Mouse (Mus musculus): ENCODE results near the gene Atg2b. TPM values are rescaled to one million over a fixed set of nuclear protein-coding genes. Genes with fewer than 3 reads are reported as not detected.

Atg2b gene
- polyA plus RNA-seq, 1 experiment from 2014 or later: 7.5 TPM

DNA sequence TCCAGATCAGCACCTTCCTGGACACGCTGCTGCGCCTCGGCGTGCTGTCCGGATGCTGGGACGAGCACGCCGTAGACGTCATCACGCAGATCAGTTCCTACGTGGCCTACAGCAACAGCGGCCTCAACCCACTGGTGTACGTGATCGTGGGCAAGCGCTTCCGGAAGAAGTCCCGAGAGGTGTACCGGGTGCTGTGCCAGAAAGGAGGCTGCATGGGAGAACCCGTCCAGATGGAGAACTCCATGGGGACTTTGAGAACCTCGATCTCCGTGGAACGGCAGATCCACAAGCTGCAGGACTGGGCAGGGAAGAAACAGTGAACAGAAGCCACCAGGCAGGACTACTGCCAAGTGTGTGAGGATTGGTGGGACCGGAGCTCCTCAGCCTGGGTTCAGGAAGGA, 92.7 kb downstream of the Atg2b start:
- no peak overlapping the region for H3K4me3 ChIP-seq (ENCODE audit: low read length)

GRCm38 (mm10) chr12:105590786-105591185, 94.2 kb downstream of the Atg2b start:
- H3K4me3 ChIP-seq (ENCODE audit: low read length): no peak overlapping the region
- peaks cover 4% of the 10 kb centered on the region; the same call in 1 of the 2 replicates for H3K4me1 ChIP-seq (ENCODE audit: control insufficient read depth, insufficient read depth, low read length)
- no peaks in the 10 kb centered on the region for H3K36me3 ChIP-seq (ENCODE audit: control insufficient read depth, insufficient read depth)
- WGBS: 85% methylated on average over 7 of the region's 7 CpGs
- no peak overlapping the region for H3K9ac ChIP-seq (ENCODE audit: low read length)
- H3K27me3 ChIP-seq (ENCODE audit: control insufficient read depth, insufficient read depth, low read length): peaks cover 6% of the 10 kb centered on the region; the same call in 1 of the 2 replicates
- no peak for ATAC-seq (replicated peaks; ENCODE audit: extremely low read depth, insufficient read depth, low FRiP score)
- H3K4me2 ChIP-seq (ENCODE audit: low read depth, low read length): no peak overlapping the region
- no peaks in the 10 kb centered on the region for H3K9me3 ChIP-seq (replicated peaks; ENCODE audit: control insufficient read depth, low read length)
- no peak overlapping the region for H3K27ac ChIP-seq (ENCODE audit: low read length)

More for the DNA sequence above, 92.7 kb downstream of the Atg2b start:
- H3K27me3 ChIP-seq (ENCODE audit: control insufficient read depth, insufficient read depth, low read length): no peaks in the 10 kb centered on the region
- 93% methylated on average over 23 of the region's 23 CpGs for WGBS
- H3K9me3 ChIP-seq (replicated peaks; ENCODE audit: control insufficient read depth, low read length): no peaks in the 10 kb centered on the region
- H3K9ac ChIP-seq (ENCODE audit: low read length): no peak overlapping the region
- no peak overlapping the region for H3K27ac ChIP-seq (ENCODE audit: low read length)
- no peak for ATAC-seq (replicated peaks; ENCODE audit: extremely low read depth, insufficient read depth, low FRiP score)
- no peak overlapping the region for H3K4me2 ChIP-seq (ENCODE audit: low read depth, low read length)
- peaks cover 4% of the 10 kb centered on the region; the same call in 1 of the 2 replicates for H3K4me1 ChIP-seq (ENCODE audit: control insufficient read depth, insufficient read depth, low read length)
- no peaks in the 10 kb centered on the region for H3K36me3 ChIP-seq (ENCODE audit: control insufficient read depth, insufficient read depth)

- Histone ChIP-seq H3K4me2 (ENCODE audit: low read depth, low read length) (no peak overlapping the region), H3K36me3 (ENCODE audit: control insufficient read depth, insufficient read depth) (no peaks in the 10 kb centered on the region), H3K9ac (ENCODE audit: low read length) (no peak overlapping the region), H3K27me3 (ENCODE audit: control insufficient read depth, insufficient read depth, low read length) (peaks cover 6% of the 10 kb centered on the region; the same call in 1 of the 2 replicates), H3K27ac (ENCODE audit: low read length) (no peak overlapping the region), H3K4me3 (ENCODE audit: low read length) (no peak overlapping the region), H3K4me1 (ENCODE audit: control insufficient read depth, insufficient read depth, low read length) (peaks cover 3% of the 10 kb centered on the region), H3K9me3 (replicated peaks; ENCODE audit: control insufficient read depth, low read length) (no peaks in the 10 kb centered on the region)
- no peak for ATAC-seq (replicated peaks; ENCODE audit: extremely low read depth, insufficient read depth, low FRiP score)
- WGBS: 77% methylated on average over 8 of the region's 8 CpGs
Measured at GRCm38 (mm10) chr12:105587526-105587925, 97.5 kb downstream of the Atg2b start.

DNA sequence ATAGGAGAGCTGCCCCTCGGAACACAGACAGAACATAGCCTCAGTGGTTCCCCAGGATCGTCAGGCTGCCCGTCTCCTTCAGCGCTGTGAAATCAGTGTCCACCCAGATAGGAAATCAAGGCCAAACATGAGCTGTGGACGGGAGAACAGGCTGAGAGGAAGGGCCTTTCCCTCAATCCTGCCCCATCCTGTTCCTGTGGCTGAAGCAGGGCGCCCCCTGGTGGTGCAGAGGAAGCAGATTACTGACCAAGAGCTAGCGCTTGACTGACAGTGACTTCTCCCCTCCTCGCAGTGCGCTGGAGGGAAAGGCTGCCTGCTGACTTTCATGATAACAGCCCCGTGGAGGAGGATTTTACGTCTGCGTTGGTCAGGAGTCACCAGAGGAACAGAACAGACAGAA, 100.2 kb downstream of the Atg2b start:
- Histone ChIP-seq H3K4me3 (ENCODE audit: low read length) (no peak overlapping the region), H3K4me1 (ENCODE audit: control insufficient read depth, insufficient read depth, low read length) (peaks cover 3% of the 10 kb centered on the region), H3K27me3 (ENCODE audit: control insufficient read depth, insufficient read depth, low read length) (peaks cover 6% of the 10 kb centered on the region), H3K9me3 (replicated peaks; ENCODE audit: control insufficient read depth, low read length) (no peaks in the 10 kb centered on the region), H3K36me3 (ENCODE audit: control insufficient read depth, insufficient read depth) (no peaks in the 10 kb centered on the region), H3K9ac (ENCODE audit: low read length) (no peak overlapping the region), H3K4me2 (ENCODE audit: low read depth, low read length) (no peak overlapping the region), H3K27ac (ENCODE audit: low read length) (no peak overlapping the region)
- 15% methylated on average over 12 of the region's 12 CpGs for whole genome bisulfite sequencing
- peak; percentile 66; the same call in 1 of the 2 replicates for ATAC-seq (replicated peaks; ENCODE audit: extremely low read depth, insufficient read depth, low FRiP score)

GRCm38 (mm10) chr12:105583484-105583883, 101.5 kb downstream of the Atg2b start:
- 39% methylated on average over 2 of the region's 2 CpGs for WGBS
- Histone ChIP-seq H3K9ac (ENCODE audit: low read length) (no peak overlapping the region), H3K4me2 (ENCODE audit: low read depth, low read length) (no peak overlapping the region), H3K36me3 (ENCODE audit: control insufficient read depth, insufficient read depth) (no peaks in the 10 kb centered on the region), H3K27ac (ENCODE audit: low read length) (no peak overlapping the region), H3K4me1 (ENCODE audit: control insufficient read depth, insufficient read depth, low read length) (peaks cover 3% of the 10 kb centered on the region), H3K4me3 (ENCODE audit: low read length) (no peak overlapping the region), H3K27me3 (ENCODE audit: control insufficient read depth, insufficient read depth, low read length) (peaks cover 6% of the 10 kb centered on the region), H3K9me3 (replicated peaks; ENCODE audit: control insufficient read depth, low read length) (no peaks in the 10 kb centered on the region)
- peak; percentile 30; the same call in 1 of the 2 replicates for ATAC-seq (replicated peaks; ENCODE audit: extremely low read depth, insufficient read depth, low FRiP score)

DNA sequence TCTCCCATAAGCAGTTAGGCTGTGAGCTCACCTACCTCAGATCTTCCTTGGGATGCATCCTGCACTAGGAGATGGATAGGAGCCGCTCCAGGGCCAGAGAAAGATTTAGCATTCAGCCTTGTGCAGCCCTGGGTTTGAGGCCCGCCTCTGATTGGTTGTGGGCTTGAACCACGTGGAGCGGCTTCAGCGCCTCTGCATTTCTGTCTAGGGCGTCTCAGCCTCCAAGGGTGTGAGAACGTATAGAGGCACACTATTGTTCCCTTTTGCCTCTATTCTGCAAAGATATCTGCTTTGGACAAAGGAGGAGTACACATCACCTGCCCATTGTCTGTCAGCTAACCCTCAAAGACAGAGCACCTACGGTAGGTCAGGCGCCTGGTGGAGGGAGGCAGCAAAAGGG, 102.5 kb downstream of the Atg2b start:
- peaks cover 6% of the 10 kb centered on the region for H3K27me3 ChIP-seq (ENCODE audit: control insufficient read depth, insufficient read depth, low read length)
- WGBS: 67% methylated on average over 9 of the region's 9 CpGs

GRCm38 (mm10) chr12:105580490-105580889, 104.5 kb downstream of the Atg2b start:
- Histone ChIP-seq H3K9ac (ENCODE audit: low read length) (no peak overlapping the region), H3K4me2 (ENCODE audit: low read depth, low read length) (no peak overlapping the region), H3K4me3 (ENCODE audit: low read length) (no peak overlapping the region), H3K4me1 (ENCODE audit: control insufficient read depth, insufficient read depth, low read length) (peaks cover 3% of the 10 kb centered on the region), H3K9me3 (replicated peaks; ENCODE audit: control insufficient read depth, low read length) (no peaks in the 10 kb centered on the region), H3K36me3 (ENCODE audit: control insufficient read depth, insufficient read depth) (no peaks in the 10 kb centered on the region), H3K27ac (ENCODE audit: low read length) (no peak overlapping the region), H3K27me3 (ENCODE audit: control insufficient read depth, insufficient read depth, low read length) (no peaks in the 10 kb centered on the region; the same call in none of the 2 replicates)
- WGBS: 67% methylated on average over 17 of the region's 17 CpGs
- no peak for ATAC-seq (replicated peaks; ENCODE audit: extremely low read depth, insufficient read depth, low FRiP score)

More for the DNA sequence above, 102.5 kb downstream of the Atg2b start:
- no peak overlapping the region for H3K9ac ChIP-seq (ENCODE audit: low read length)
- peaks cover 3% of the 10 kb centered on the region for H3K4me1 ChIP-seq (ENCODE audit: control insufficient read depth, insufficient read depth, low read length)
- no peak overlapping the region for H3K4me2 ChIP-seq (ENCODE audit: low read depth, low read length)
- ATAC-seq (replicated peaks; ENCODE audit: extremely low read depth, insufficient read depth, low FRiP score): no peak
- H3K9me3 ChIP-seq (replicated peaks; ENCODE audit: control insufficient read depth, low read length): no peaks in the 10 kb centered on the region
- no peak overlapping the region for H3K27ac ChIP-seq (ENCODE audit: low read length)
- H3K4me3 ChIP-seq (ENCODE audit: low read length): no peak overlapping the region
- H3K36me3 ChIP-seq (ENCODE audit: control insufficient read depth, insufficient read depth): no peaks in the 10 kb centered on the region

DNA sequence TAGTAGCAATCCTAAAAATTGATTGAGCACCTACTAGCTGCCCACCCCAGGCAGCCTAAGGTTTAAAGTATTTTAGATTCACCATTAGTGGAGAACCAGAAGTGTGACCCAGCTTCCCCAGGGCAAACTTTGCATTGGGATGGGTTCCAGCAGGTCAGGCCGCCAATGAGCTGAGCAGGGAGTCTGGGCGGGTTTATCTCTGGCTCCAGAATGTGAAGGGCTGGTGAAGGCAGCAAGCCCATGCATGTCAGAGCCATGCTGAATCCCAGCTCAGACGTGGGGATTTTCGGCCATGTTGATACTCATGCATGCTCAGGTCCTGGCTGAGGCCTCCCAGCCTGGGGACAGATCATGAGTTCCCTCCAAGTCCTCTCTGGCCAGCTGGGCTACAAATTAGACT, 110.7 kb downstream of the Atg2b start:
- Histone ChIP-seq H3K4me1 (ENCODE audit: control insufficient read depth, insufficient read depth, low read length) (no peaks in the 10 kb centered on the region; the same call in 1 of the 2 replicates), H3K9me3 (replicated peaks; ENCODE audit: control insufficient read depth, low read length) (no peaks in the 10 kb centered on the region), H3K4me2 (ENCODE audit: low read depth, low read length) (no peak overlapping the region), H3K36me3 (ENCODE audit: control insufficient read depth, insufficient read depth) (no peaks in the 10 kb centered on the region), H3K27ac (ENCODE audit: low read length) (no peak overlapping the region), H3K9ac (ENCODE audit: low read length) (no peak overlapping the region), H3K27me3 (ENCODE audit: control insufficient read depth, insufficient read depth, low read length) (no peaks in the 10 kb centered on the region), H3K4me3 (ENCODE audit: low read length) (no peak overlapping the region)
- ATAC-seq (replicated peaks; ENCODE audit: extremely low read depth, insufficient read depth, low FRiP score): no peak
- 79% methylated on average over 4 of the region's 4 CpGs for WGBS

GRCm38 (mm10) chr12:105572622-105573021, 112.4 kb downstream of the Atg2b start:
- no peak overlapping the region for H3K4me2 ChIP-seq (ENCODE audit: low read depth, low read length)
- ATAC-seq (replicated peaks; ENCODE audit: extremely low read depth, insufficient read depth, low FRiP score): no peak
- 86% methylated on average over 2 of the region's 2 CpGs for WGBS

More at GRCm38 (mm10) chr12:105572622-105573021, 112.4 kb downstream of the Atg2b start:
- Histone ChIP-seq H3K4me1 (ENCODE audit: control insufficient read depth, insufficient read depth, low read length) (no peaks in the 10 kb centered on the region; the same call in 1 of the 2 replicates), H3K9me3 (replicated peaks; ENCODE audit: control insufficient read depth, low read length) (no peaks in the 10 kb centered on the region), H3K36me3 (ENCODE audit: control insufficient read depth, insufficient read depth) (no peaks in the 10 kb centered on the region), H3K27ac (ENCODE audit: low read length) (no peak overlapping the region), H3K27me3 (ENCODE audit: control insufficient read depth, insufficient read depth, low read length) (no peaks in the 10 kb centered on the region), H3K4me3 (ENCODE audit: low read length) (no peak overlapping the region), H3K9ac (ENCODE audit: low read length) (no peak overlapping the region)
